Mouse (Mus musculus): ENCODE measurements around the gene Pak1. TPM values are rescaled to one million over a fixed set of nuclear protein-coding genes. Genes with fewer than 3 reads are reported as not detected.

Gene Pak1
- polyA plus RNA-seq, 1 experiment from 2014 or later: 50.0 TPM

DNA sequence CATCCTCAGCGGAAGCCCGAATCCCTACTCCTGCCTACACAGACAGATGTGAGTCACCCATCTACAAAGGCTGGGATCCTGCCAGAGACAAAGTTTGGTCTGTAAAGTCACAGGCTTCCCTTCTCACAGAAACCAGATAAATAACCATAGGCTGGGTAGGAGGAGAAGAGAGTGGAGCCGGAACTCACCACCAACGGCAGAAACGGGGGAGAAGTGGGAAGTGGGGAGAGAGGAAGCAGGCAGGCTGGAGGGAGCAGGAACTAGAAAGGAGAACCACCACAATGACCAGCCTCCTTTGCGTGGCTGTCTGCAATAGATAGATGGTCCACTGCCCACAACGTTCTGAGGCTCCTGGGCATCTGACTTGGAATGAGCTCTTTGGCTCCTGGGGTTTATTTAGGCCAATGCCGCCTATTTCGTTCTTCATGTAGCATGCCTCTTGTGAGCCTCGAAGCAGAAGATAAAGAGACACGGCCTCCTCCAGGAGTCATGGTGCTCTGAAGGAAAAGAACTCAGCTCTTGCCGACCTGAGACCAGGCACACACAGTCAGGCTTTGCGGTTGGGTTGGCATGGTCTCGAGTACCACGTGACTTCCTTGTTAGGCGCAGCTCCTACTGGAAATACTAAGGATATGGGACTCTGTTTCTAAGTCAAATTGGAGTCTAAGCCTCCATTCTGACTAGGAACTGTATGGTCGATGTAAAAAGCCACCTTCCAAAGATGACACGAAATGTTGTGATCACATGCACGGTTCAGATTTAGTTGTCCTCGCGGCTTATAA is 23.0 kb upstream of the Pak1 start:
- H3K36me3 ChIP-seq (replicated peaks): no peaks in the 10 kb centered on the region
- H3K4me1 ChIP-seq: no peaks in the 10 kb centered on the region
- 93% methylated on average over 21 of the region's 21 CpGs for WGBS
- H3K4me3 ChIP-seq: no peak overlapping the region
- DNase-seq (ENCODE audit: extremely low spot score, low spot score): no peak
- H3K27ac ChIP-seq: no peak overlapping the region
- no peaks in the 10 kb centered on the region for H3K27me3 ChIP-seq (ENCODE audit: poor library complexity, severe bottlenecking)
- H3K9me3 ChIP-seq: no peaks in the 10 kb centered on the region

DNA sequence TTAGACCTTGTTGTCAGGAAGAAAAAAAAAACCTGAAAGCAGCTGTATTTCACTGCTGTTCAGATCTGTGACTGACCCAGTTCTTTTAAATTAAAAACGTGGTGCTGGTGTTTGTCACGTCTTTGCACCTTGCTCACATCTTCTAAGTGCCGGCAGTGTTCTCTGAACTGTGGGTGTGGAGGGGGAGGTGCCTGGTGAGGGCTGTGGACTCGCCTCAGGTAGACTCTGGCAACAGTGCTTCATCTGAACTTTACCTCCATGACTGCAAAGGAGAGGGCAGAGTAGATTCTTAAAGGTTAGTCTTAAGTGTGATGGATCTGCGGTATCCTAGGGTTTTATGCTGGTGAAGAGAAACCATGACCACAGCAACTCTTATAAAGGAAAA is 22.4 kb upstream of the Pak1 start:
- WGBS: 84% methylated on average over 5 of the region's 5 CpGs
- no peaks in the 10 kb centered on the region for H3K27me3 ChIP-seq (ENCODE audit: poor library complexity, severe bottlenecking)
- H3K4me1 ChIP-seq: no peaks in the 10 kb centered on the region
- H3K27ac ChIP-seq: no peak overlapping the region
- DNase-seq (ENCODE audit: extremely low spot score, low spot score): no peak
- H3K36me3 ChIP-seq (replicated peaks): no peaks in the 10 kb centered on the region
- H3K9me3 ChIP-seq: no peaks in the 10 kb centered on the region
- no peak overlapping the region for H3K4me3 ChIP-seq

DNA sequence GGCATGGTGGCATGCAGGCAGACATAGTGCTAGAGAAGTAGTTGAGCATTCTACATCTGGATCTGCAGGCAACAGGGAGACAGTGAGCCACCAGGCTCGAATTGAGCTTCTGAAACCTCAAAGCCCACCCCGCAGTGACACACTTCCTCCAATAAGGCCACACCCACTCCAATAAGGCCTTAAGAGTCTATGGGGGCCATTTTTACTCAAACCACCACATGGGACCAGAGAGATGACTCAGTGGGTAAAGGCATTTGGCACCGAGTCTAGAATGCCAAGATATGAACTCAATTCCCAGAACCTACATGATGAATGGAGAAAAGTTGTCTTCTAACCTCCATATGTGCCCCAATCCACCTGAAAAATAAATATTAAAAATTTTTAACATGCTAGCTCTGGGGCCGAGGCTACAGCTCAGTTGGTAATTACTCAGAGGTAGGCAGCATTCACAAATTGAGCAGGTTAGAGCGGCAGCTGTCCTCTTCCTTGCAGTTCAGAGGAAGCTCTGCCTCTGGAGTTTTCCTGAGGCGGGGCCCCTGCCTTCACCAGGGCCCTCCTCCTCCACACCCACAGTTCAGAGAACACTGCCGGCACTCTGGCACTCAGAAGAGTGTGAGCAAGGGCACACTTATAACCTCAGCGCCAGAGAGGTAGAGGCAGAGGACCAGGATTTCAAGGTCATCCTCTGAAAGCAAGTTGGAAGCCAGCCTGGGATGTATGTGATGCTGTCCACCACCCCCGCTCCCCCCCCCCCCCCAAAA is 21.8 kb upstream of the Pak1 start:
- H3K36me3 ChIP-seq (replicated peaks): no peaks in the 10 kb centered on the region
- DNase-seq (ENCODE audit: extremely low spot score, low spot score): no peak
- WGBS: 83% methylated on average over 9 of the region's 9 CpGs

DNA sequence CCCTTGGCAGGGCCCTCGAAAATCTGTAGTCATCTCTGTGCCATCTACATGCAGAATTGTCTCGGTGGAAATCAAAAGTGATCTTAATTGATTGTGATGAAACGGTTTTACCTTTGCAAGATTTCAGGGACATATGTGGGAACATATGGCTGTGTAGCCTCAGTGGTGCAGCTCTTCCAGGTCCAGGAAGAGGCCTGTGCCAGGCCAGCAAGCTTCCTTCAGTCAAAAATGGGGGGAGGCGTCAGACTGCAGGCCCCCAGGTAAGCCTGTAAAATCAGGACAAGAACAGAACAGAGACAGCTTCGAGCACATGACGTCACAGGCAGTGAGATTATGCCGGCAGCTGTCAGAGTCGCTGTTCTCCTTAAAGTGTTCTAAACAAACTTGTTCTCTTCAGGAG is 20.5 kb upstream of the Pak1 start:
- 87% methylated on average over 8 of the region's 8 CpGs for WGBS
- Histone ChIP-seq H3K9me3 (no peaks in the 10 kb centered on the region), H3K27me3 (ENCODE audit: poor library complexity, severe bottlenecking) (no peaks in the 10 kb centered on the region), H3K4me3 (no peak overlapping the region), H3K36me3 (replicated peaks) (no peaks in the 10 kb centered on the region), H3K27ac (no peak overlapping the region), H3K4me1 (no peaks in the 10 kb centered on the region)
- no peak for DNase-seq (ENCODE audit: extremely low spot score, low spot score)

More for the DNA sequence above, 21.8 kb upstream of the Pak1 start:
- Histone ChIP-seq H3K27me3 (ENCODE audit: poor library complexity, severe bottlenecking) (no peaks in the 10 kb centered on the region), H3K4me1 (no peaks in the 10 kb centered on the region), H3K27ac (no peak overlapping the region), H3K4me3 (no peak overlapping the region), H3K9me3 (no peaks in the 10 kb centered on the region)

DNA sequence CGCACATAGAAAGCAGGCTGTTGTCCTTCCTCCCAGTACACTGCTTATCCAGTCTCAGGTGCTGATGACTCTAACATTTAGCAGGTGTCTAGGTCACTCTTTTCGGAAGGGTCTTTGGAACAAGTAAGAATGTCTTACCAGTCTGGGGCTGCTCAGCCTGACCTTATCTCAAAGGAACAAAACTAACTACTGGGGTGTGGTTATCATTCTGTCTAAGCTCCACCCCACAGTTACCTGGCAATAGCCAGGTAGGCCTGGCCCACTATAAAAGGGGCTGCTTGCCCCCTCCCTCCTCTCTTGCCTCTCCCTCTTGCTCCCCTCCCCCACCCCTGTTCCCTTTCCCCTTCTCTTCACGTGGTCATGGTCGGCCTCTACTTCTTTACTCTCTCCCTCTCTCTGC is 19.3 kb upstream of the Pak1 start:
- Histone ChIP-seq H3K4me1 (no peaks in the 10 kb centered on the region), H3K36me3 (replicated peaks) (no peaks in the 10 kb centered on the region), H3K27me3 (ENCODE audit: poor library complexity, severe bottlenecking) (no peaks in the 10 kb centered on the region), H3K27ac (no peak overlapping the region), H3K9me3 (no peaks in the 10 kb centered on the region), H3K4me3 (no peak overlapping the region)
- WGBS: 81% methylated on average over 4 of the region's 4 CpGs
- DNase-seq (ENCODE audit: extremely low spot score, low spot score): no peak

DNA sequence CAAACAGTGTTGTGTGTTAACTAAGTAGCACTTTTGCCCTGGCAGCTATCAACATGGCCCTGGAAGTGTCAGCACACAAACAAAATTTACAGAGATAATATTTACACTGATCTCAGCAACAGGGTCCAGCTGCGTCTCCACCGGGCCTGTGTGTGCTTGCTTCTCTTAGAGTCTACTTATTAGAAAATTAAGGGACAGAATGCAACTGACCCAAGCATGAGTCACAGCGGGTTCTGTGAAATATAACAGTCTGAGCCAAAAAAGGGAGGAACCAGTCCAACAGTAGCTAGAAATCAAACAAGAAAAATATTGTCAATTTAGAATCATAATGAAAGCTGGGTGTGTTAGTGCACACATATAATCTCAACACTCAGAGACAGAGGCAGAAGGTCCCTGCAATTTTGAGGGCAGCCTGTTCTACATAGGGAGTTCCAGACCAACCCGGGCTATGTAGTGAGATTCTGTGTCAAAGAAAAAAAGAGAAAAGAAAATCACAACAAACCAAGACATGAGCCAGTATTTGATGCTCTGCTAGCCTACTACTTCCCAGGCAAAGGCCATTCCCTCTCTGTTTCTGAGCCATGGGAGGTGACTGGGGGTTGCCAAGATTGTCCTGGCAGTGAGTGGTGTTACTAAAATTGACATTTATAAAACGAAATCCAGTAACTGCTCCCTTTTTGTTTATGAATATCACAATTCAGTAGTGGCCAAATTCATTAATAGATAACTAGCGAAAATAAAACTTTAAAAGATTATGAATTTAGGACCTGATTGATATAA is 17.3 kb upstream of the Pak1 start:
- no peaks in the 10 kb centered on the region for H3K9me3 ChIP-seq
- no peaks in the 10 kb centered on the region for H3K4me1 ChIP-seq
- no peak for DNase-seq (ENCODE audit: extremely low spot score, low spot score)
- H3K36me3 ChIP-seq (replicated peaks): no peaks in the 10 kb centered on the region
- no peaks in the 10 kb centered on the region for H3K27me3 ChIP-seq (ENCODE audit: poor library complexity, severe bottlenecking)
- no peak overlapping the region for H3K27ac ChIP-seq
- H3K4me3 ChIP-seq: no peak overlapping the region
- 89% methylated on average over 6 of the region's 6 CpGs for WGBS

DNA sequence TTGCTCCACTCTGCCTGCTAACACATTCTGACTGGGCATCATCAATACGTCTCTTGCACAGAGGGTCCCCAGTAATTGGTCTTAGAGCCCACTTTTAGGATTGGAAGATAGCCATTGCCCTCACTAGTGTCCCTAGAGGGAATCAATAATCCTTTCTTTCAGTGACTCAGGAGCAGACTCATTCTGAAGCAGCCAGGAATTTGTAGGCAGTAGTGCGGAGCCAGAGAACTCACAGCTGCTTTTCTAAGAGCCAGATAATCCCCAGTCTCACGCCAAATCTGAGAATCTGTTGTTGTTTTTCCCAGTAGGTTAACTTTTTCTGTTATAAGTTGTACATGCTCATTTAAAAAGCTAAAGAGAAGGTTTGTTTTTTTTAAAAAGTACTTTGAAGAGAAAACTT is 13.0 kb upstream of the Pak1 start:
- Histone ChIP-seq H3K4me1 (no peaks in the 10 kb centered on the region), H3K36me3 (replicated peaks) (no peaks in the 10 kb centered on the region), H3K9me3 (0 out of 2 replicates have a peak, but pooled peaks cover 3% of the 10 kb centered on the region), H3K27me3 (ENCODE audit: poor library complexity, severe bottlenecking) (no peaks in the 10 kb centered on the region), H3K27ac (no peak overlapping the region), H3K4me3 (no peak overlapping the region)
- WGBS: 25% methylated on average over 3 of the region's 3 CpGs
- no peak for DNase-seq (ENCODE audit: extremely low spot score, low spot score)

DNA sequence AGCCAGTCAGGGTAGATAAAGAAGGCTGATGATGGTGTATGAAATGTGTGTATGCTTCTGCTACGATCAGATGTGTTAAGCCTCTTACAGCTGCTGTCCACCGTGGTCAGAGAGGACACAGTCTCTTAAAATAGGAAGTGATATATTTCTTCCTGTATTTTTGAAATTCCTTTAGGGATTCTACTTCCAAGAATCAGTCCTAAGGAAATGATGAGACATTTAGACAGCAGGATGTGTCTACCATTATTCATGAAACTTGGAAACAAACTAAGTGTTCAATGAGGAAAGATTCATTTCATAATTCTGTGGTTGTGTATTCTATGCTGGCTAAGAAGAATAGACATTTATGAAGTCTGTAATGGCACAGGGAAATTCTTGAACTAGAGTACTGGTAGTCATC is 12.4 kb upstream of the Pak1 start:
- 81% methylated on average over 2 of the region's 2 CpGs for WGBS
- Histone ChIP-seq H3K4me3 (no peak overlapping the region), H3K36me3 (replicated peaks) (no peaks in the 10 kb centered on the region), H3K4me1 (no peaks in the 10 kb centered on the region), H3K27me3 (ENCODE audit: poor library complexity, severe bottlenecking) (no peaks in the 10 kb centered on the region), H3K27ac (no peak overlapping the region), H3K9me3 (0 out of 2 replicates have a peak, but pooled peaks cover 3% of the 10 kb centered on the region)
- no peak for DNase-seq (ENCODE audit: extremely low spot score, low spot score)

DNA sequence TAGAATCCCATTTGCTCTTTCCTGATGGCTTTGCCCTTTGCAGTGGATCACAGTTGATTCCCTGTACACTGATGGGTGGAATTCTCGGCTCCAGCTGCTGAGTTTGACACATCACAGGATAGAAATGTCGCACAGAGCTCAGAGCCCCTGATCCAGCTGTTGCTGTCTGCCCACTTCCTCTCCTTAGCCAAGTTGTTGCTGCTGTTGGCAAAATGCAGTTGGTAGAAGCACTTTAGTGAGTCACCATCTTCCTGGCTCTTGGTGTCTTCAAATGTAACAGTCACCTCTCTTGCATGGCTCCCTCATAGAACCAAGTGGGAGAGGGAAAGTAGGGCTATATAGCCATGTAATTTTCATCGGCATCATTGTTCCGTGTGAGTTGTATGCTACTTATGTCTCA is 11.2 kb upstream of the Pak1 start:
- no peaks in the 10 kb centered on the region for H3K4me1 ChIP-seq
- H3K27me3 ChIP-seq (ENCODE audit: poor library complexity, severe bottlenecking): no peaks in the 10 kb centered on the region
- no peak for DNase-seq (ENCODE audit: extremely low spot score, low spot score)
- H3K9me3 ChIP-seq: 0 out of 2 replicates have a peak, but pooled peaks cover 3% of the 10 kb centered on the region
- H3K36me3 ChIP-seq (replicated peaks): no peaks in the 10 kb centered on the region
- no peak overlapping the region for H3K4me3 ChIP-seq
- no peak overlapping the region for H3K27ac ChIP-seq
- 92% methylated on average over 4 of the region's 4 CpGs for WGBS

DNA sequence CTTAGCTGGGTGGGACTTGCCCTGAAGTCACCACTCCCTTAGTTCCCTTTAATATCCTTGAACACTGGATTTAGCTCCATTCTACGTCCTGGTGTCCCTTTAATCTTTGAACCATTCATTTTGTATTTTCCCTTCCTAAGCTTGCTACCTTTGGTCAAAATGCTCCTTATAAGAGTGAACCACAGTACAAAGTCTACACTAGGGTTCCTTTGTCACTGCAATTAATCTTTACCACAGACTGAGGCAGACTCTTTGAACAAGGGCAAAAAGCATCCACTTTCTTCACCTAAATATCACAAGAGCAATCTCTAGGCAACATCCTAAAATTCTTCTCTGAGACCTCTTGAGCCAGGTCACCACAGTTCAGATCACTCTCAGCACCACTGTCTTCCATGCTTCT is 8.1 kb upstream of the Pak1 start:
- Histone ChIP-seq H3K27me3 (ENCODE audit: poor library complexity, severe bottlenecking) (0 out of 2 replicates have a peak, but pooled peaks cover 1% of the 10 kb centered on the region), H3K4me1 (no peaks in the 10 kb centered on the region), H3K36me3 (replicated peaks) (no peaks in the 10 kb centered on the region), H3K27ac (no peak overlapping the region), H3K9me3 (0 out of 2 replicates have a peak, but pooled peaks cover 3% of the 10 kb centered on the region), H3K4me3 (no peak overlapping the region)
- no peak for DNase-seq (ENCODE audit: extremely low spot score, low spot score)
- WGBS: 90% methylated on average over 1 of the region's 1 CpGs

DNA sequence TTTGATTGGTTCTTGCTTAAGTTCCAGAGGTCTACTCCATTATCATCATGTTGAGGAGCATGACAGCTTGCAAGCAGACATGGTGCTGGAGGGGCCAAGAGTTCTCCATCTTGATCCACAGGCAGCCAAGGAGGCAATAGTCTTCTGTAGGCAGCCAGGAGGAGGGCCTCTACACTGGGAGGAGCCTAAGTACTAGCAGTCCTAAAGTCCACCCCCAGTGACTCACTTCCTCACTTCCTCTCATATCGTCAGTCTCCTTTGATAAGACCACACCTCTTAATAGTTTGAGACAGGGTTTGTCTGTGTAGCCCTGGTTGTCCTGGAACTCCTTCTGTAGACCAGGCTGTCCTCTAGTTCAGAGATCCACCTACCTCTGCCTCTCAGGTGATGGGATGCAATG is 7.5 kb upstream of the Pak1 start:
- no peak overlapping the region for H3K27ac ChIP-seq
- 0 out of 2 replicates have a peak, but pooled peaks cover 3% of the 10 kb centered on the region for H3K9me3 ChIP-seq
- no peak for DNase-seq (ENCODE audit: extremely low spot score, low spot score)
- H3K4me3 ChIP-seq: no peak overlapping the region
- H3K36me3 ChIP-seq (replicated peaks): no peaks in the 10 kb centered on the region
- WGBS: 93% methylated on average over 1 of the region's 1 CpGs
- H3K27me3 ChIP-seq (ENCODE audit: poor library complexity, severe bottlenecking): peaks cover 7% of the 10 kb centered on the region; the same call in 1 of the 2 replicates
- H3K4me1 ChIP-seq: no peaks in the 10 kb centered on the region

DNA sequence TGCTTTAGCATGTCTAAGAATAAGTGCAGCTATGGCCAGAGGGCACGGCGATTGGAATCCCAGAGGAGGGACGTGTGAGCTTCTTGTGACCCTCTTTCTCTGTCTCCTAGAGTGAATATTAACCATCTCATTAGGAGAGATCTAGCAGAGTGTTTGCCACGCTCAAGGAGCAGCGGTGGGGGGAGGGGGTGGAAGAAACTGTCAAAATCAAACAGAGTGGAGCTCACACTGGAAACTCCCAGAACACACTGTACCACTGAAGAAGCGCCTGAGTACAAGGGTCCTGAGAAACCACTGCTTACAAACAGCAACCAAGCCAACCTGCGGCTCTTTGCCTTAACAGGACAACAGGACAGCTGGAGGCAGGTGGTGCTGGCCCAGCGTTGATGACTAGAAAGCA is 6.8 kb upstream of the Pak1 start:
- no peaks in the 10 kb centered on the region for H3K4me1 ChIP-seq
- DNase-seq (ENCODE audit: extremely low spot score, low spot score): no peak
- no peak overlapping the region for H3K4me3 ChIP-seq
- H3K9me3 ChIP-seq: 0 out of 2 replicates have a peak, but pooled peaks cover 2% of the 10 kb centered on the region
- peaks cover 11% of the 10 kb centered on the region; the same call in 1 of the 2 replicates for H3K27me3 ChIP-seq (ENCODE audit: poor library complexity, severe bottlenecking)
- 83% methylated on average over 8 of the region's 8 CpGs for WGBS
- H3K36me3 ChIP-seq (replicated peaks): no peaks in the 10 kb centered on the region
- no peak overlapping the region for H3K27ac ChIP-seq

Data from forebrain, embryonic 10.5 days (tissue).